10 mouse cellular contexts compared by ENCODE assay signal in the genomic region with DNA sequence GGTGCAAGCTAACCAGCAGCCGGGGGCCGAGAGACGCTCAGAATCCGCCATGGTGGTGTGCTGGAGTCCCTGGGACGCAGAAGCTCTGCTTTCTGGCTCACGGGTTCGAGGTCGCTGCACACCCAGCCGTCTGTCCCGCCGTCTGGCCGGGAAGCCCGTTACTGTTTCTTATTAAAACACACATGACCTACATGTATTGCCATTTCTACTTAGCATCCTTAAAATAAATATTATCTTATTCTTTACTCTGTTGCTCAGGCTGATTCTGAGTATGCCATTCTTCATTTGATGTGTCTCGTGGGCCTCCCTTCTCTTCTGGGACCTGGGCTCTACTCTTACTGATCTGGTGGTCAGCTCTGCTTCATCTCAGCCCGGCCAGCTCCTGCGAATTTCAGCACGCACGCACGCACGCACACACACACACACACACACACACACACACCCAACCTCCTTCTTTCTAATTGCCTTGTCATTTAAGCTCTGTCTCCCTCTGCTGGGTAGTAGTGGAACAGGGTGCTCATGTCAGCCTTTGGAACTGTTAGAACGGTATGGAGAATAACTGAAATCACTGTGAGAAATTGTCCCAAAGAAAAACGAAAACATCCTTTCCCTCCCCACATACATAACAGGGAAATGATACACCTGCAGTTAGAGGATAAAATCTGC. TPM values are rescaled to one million over a fixed set of nuclear protein-coding genes. Genes with fewer than 3 reads are reported as not detected.
DNase-seq lines count a peak whose midpoint lies in the region; ATAC-seq lines count a peak whose summit lies in the region.
"Had no signal": no experiment of that assay in that cellular context is flagged by ENCODE, and none has a peak within 500 bp of the region (broad histone marks: within the 10 kb centered on the region; RNA-seq: fewer than 3 reads in every experiment).

A gene (minus strand): TSS at position 51 of the 666 bp plus-strand sequence.

- H3K4me1 ChIP-seq in midbrain, embryonic 13.5 days (replicated peaks), result no peaks in the 10 kb centered on the region
- H3K4me1 ChIP-seq: embryonic facial prominence, embryonic 13.5 days had no signal

- no peak within 1 kb of the TSS for H3K9ac ChIP-seq in midbrain, embryonic 13.5 days (replicated peaks)
- H3K9ac ChIP-seq: embryonic facial prominence, embryonic 13.5 days had no signal

- no peak within 1 kb of the TSS for H3K27ac ChIP-seq in midbrain, embryonic 13.5 days
- H3K27ac ChIP-seq: embryonic facial prominence, embryonic 13.5 days had no signal

- DNase-seq in heart, postnatal 14 days, result peak; percentile 11 to 61
- DNase-seq in heart, postnatal 25 days (ENCODE audit: low spot score), result no peak
- DNase-seq in adrenal gland, adult (ENCODE audit: inconsistent age in 2 of 2, low spot score in 1 of 2), result peak; percentile 19 to 83
- peak; percentile 37 to 71 for DNase-seq in cerebellum, postnatal 4 days (ENCODE audit: low spot score in 2 of 2)
- DNase-seq in heart, postnatal 4 days, result peak; percentile 72
- peak; percentile 33 to 40 for DNase-seq in layer of hippocampus, postnatal 36 days
- peak; percentile 25 for DNase-seq in thymus, postnatal 14 days

- H3K36me3 ChIP-seq in midbrain, embryonic 13.5 days, result 0 out of 2 replicates have a peak, but pooled peaks cover 6% of the 10 kb centered on the region
- H3K36me3 ChIP-seq: embryonic facial prominence, embryonic 13.5 days had no signal

- WGBS in midbrain, embryonic 13.5 days, result 82% methylated on average over 22 of the region's 22 CpGs

- H3K27me3 ChIP-seq in midbrain, embryonic 13.5 days, result no peaks in the 10 kb centered on the region
- H3K27me3 ChIP-seq: embryonic facial prominence, embryonic 13.5 days had no signal

- H3K4me2 ChIP-seq in midbrain, embryonic 13.5 days (replicated peaks), result no peak within 1 kb of the TSS
- H3K4me2 ChIP-seq: embryonic facial prominence, embryonic 13.5 days had no signal

- H3K4me3 ChIP-seq in midbrain, embryonic 13.5 days (replicated peaks), result no peak within 1 kb of the TSS
- H3K4me3 ChIP-seq: embryonic facial prominence, embryonic 13.5 days; myocyte had no signal

- H3K9me3 ChIP-seq in midbrain, embryonic 13.5 days, result no peaks in the 10 kb centered on the region
- H3K9me3 ChIP-seq: embryonic facial prominence, embryonic 13.5 days had no signal

- intact Hi-C loops in heart, postnatal 14 days (cut with DNase I), result loop anchor here (10.0 kb wide), 1 partner anchor 245 kb away; no protein-coding TSS in a partner anchor
- intact Hi-C loops in heart, postnatal 25 days (cut with DNase I), result no loop called here

- ATAC-seq in midbrain, embryonic 13.5 days, result peak; percentile 50; the same call in 1 of the 2 replicates

RNA-seq across cellular contexts. Expression of the gene that starts here (rescaled TPM):
- 10 to 100 TPM in 1 of 2 experiments, under 1 TPM in 1; 0.63 to 14.3 TPM for total RNA-seq in heart, postnatal 14 days (2021)
- 10 to 100 TPM in 1 of 2 experiments, not detected in 1; 10.5 TPM for total RNA-seq in heart, postnatal 25 days (2021)
- total RNA-seq in heart, postnatal 4 days (2021), result 10 to 100 TPM in 1 of 2 experiments, not detected in 1; 31.6 TPM
- total RNA-seq in layer of hippocampus, postnatal 36 days (2021), result under 1 TPM in 1 of 2 experiments, not detected in 1; 0.50 TPM
- 0.43 and 1.1 TPM in 2 replicates for polyA plus RNA-seq in midbrain, embryonic 13.5 days (2015; fragmentation: Nextera tagmentation; extraction: Ambion mirVana)

Comparison
In these comparisons a context has a peak if more than half of its experiments do, and no peak if none do; other contexts are left out.
1. Peak in DNase-seq in layer of hippocampus, postnatal 36 days; RNA of the gene not detected or under 1 TPM.